Mouse (Mus musculus): ENCODE measurements at regions not wholly inside any gene's neighbourhood (a gene's known extent, or its start where the extent isn't known, plus 50 kb on each side); places are given as distances from the start of the nearest gene placed in this dataset.

- TF ChIP-seq POLR2A (IDR thresholded peaks at IDR 0.05; ENCODE audit: insufficient read length, low read depth), result no peak
- TF ChIP-seq TCF12 (IDR thresholded peaks at IDR 0.05; ENCODE audit: insufficient read depth, poor library complexity, severe bottlenecking), result no peak
- TF ChIP-seq MYOG (IDR thresholded peaks at IDR 0.05; ENCODE audit: control insufficient read depth in 1 of 3, insufficient read depth in 1 of 3, insufficient read length in 2 of 3, low read depth in 2 of 3), result no peak
- TF ChIP-seq POLR2AphosphoS2 (IDR thresholded peaks at IDR 0.05; ENCODE audit: insufficient read length, low read depth), result no peak
- TF ChIP-seq TCF3 (IDR thresholded peaks at IDR 0.05; ENCODE audit: insufficient read length, low read depth), result no peak
Observed at GRCm38 (mm10) chr16:15196855-15197254, 120.4 kb upstream of the Gm21897 start.

All from myocyte (in vitro differentiated cells).